Mouse (Mus musculus) embryonic fibroblast, embryonic 13.5 days (primary cell): ENCODE results near the gene Tox4.

Source experiments
- CTCF ChIP-seq: IDR thresholded peaks from 2 replicates; pipeline ENCODE4 v1.5.1; 2011; ENCODE audit warnings: mild to moderate bottlenecking, control low read depth, low read length, moderate library complexity, borderline replicate concordance; ENCODE audit not compliant: insufficient read depth
- POLR2A ChIP-seq: IDR thresholded peaks from 2 replicates; pipeline ENCODE4 v1.6.1; 2011; ENCODE audit warnings: low read depth, mild to moderate bottlenecking, control low read depth, low read length, moderate library complexity

DNA sequence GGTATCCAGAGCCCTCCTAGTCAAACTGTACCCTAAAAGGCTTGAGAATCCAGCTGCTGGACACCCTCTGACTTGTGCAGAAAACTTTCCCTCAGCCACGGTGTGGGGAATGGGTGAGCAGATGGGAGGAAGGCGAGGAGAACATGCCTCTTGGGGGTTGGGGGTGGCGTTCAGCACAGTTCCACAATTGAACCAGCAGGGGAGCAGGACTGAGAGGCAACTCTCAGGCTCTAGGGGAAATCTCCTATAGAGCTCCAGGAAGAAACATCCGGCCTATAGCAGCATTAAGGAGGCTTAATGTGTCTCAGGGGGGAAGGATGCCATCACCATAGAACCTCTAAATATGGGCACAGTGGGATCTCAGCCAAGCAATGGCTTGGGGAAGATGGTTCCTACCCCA lies 46.9 kb downstream of the Tox4 start:
- TF ChIP-seq CTCF (no peak), POLR2A (no peak)
